Mouse (Mus musculus) stomach, embryonic 15.5 days (tissue): ENCODE data around the gene Txnip. TPM values are rescaled to one million over a fixed set of nuclear protein-coding genes. Genes with fewer than 3 reads are reported as not detected.

Experiments
- ATAC-seq: fragments of 200-750 bp; cut with Nextera tagmentation; 2 replicates; pipeline ENCODE4 v1.8.0; 2017; ENCODE audit warnings: low read depth, moderate number of reproducible peaks, moderate TSS enrichment; ENCODE audit not compliant: insufficient read depth, low FRiP score
- H3K27ac ChIP-seq: fragments of 300-500 bp; sonication (generic); 2 replicates; pipeline ENCODE4 v1.5.1; 2015; ENCODE audit warnings: mild to moderate bottlenecking, inconsistent platforms
- H3K27me3 ChIP-seq: fragments of 300-500 bp; sonication (generic); replicated peaks from 2 replicates; pipeline ENCODE4 v1.6.1; 2015; ENCODE audit warnings: inconsistent platforms
- H3K36me3 ChIP-seq: fragments of 300-500 bp; sonication (generic); 2 replicates; pipeline ENCODE4 v1.6.1; 2015; ENCODE audit warnings: inconsistent platforms
- H3K4me1 ChIP-seq: fragments of 300-500 bp; sonication (generic); 2 replicates; pipeline ENCODE4 v1.6.1; 2015; ENCODE audit warnings: inconsistent platforms
- H3K4me2 ChIP-seq: fragments of 300-500 bp; sonication (generic); 2 replicates; pipeline ENCODE4 v1.6.1; 2015; ENCODE audit warnings: mild to moderate bottlenecking, inconsistent platforms
- H3K4me3 ChIP-seq: fragments of 300-500 bp; sonication (generic); replicated peaks from 2 replicates; pipeline ENCODE4 v1.5.1; 2015; ENCODE audit warnings: inconsistent platforms
- H3K9ac ChIP-seq: fragments of 300-500 bp; sonication (generic); 2 replicates; pipeline ENCODE4 v1.6.1; 2015; ENCODE audit warnings: inconsistent platforms
- H3K9me3 ChIP-seq: fragments of 300-500 bp; sonication (generic); 2 replicates; pipeline ENCODE4 v1.6.1; 2016; ENCODE audit warnings: inconsistent platforms
- WGBS: fragments of 180-500 bp; shearing (Covaris S2); methylation state at CpG from one replicate; pipeline ENCODE4 v1.1.7; 2015; 5-methylcytosine and 5-hydroxymethylcytosine counted together
- polyA plus RNA-seq: library from polyadenylated mRNA; unstranded; fragments of >200 nt; fragmentation: Nextera tagmentation; extraction: Ambion mirVana; gene quantifications from 2 replicates; pipeline ENCODE4 v1.2.1, GENCODE M21; 2015

The Txnip gene
- polyA plus RNA-seq, 1 experiment from 2014 or later: 140 TPM

- H3K4me3 ChIP-seq: no peak overlapping the region
- no peak overlapping the region for H3K9ac ChIP-seq
- no peaks in the 10 kb centered on the region for H3K27me3 ChIP-seq
- no peak overlapping the region for H3K27ac ChIP-seq
- no peaks in the 10 kb centered on the region for H3K36me3 ChIP-seq
- H3K4me1 ChIP-seq: peaks cover 14% of the 10 kb centered on the region
- no peak for ATAC-seq
- no peaks in the 10 kb centered on the region for H3K9me3 ChIP-seq
- H3K4me2 ChIP-seq: no peak overlapping the region
- WGBS: 63% methylated on average over 6 of the region's 6 CpGs
Measured at GRCm38 (mm10) chr3:96581141-96581540, 23.4 kb downstream of the Txnip start.

GRCm38 (mm10) chr3:96581771-96582515, 24.2 kb downstream of the Txnip start:
- no peak overlapping the region for H3K4me2 ChIP-seq
- no peaks in the 10 kb centered on the region for H3K9me3 ChIP-seq
- WGBS: 78% methylated on average over 16 of the region's 16 CpGs
- no peak overlapping the region for H3K4me3 ChIP-seq
- no peak for ATAC-seq
- peaks cover 6% of the 10 kb centered on the region; the same call in 1 of the 2 replicates for H3K4me1 ChIP-seq
- no peak overlapping the region for H3K27ac ChIP-seq
- no peaks in the 10 kb centered on the region for H3K27me3 ChIP-seq
- H3K9ac ChIP-seq: no peak overlapping the region
- no peaks in the 10 kb centered on the region for H3K36me3 ChIP-seq

- Histone ChIP-seq H3K4me2 (no peak overlapping the region), H3K36me3 (no peaks in the 10 kb centered on the region), H3K9me3 (no peaks in the 10 kb centered on the region), H3K9ac (no peak overlapping the region), H3K4me1 (no peaks in the 10 kb centered on the region), H3K27ac (no peak overlapping the region), H3K4me3 (no peak overlapping the region), H3K27me3 (no peaks in the 10 kb centered on the region)
- WGBS: 83% methylated on average over 5 of the region's 5 CpGs
- no peak for ATAC-seq
Measured at GRCm38 (mm10) chr3:96583386-96583785, 25.6 kb downstream of the Txnip start.

- Histone ChIP-seq H3K4me3 (no peak overlapping the region), H3K4me1 (0 out of 2 replicates have a peak, but pooled peaks cover 2% of the 10 kb centered on the region), H3K4me2 (no peak overlapping the region), H3K27ac (no peak overlapping the region), H3K27me3 (no peaks in the 10 kb centered on the region; the same call in 1 of the 2 replicates), H3K9me3 (no peaks in the 10 kb centered on the region), H3K9ac (no peak overlapping the region), H3K36me3 (no peaks in the 10 kb centered on the region)
- no peak for ATAC-seq
- 85% methylated on average over 4 of the region's 4 CpGs for WGBS
Measured at GRCm38 (mm10) chr3:96590657-96591056, 32.9 kb downstream of the Txnip start.

GRCm38 (mm10) chr3:96593374-96593773, 35.6 kb downstream of the Txnip start:
- Histone ChIP-seq H3K36me3 (no peaks in the 10 kb centered on the region), H3K27me3 (peaks cover 4% of the 10 kb centered on the region; the same call in 1 of the 2 replicates), H3K4me3 (peak overlapping the region; percentile 79), H3K9ac (peak overlapping the region; percentile 76), H3K9me3 (no peaks in the 10 kb centered on the region), H3K4me1 (peaks cover 27% of the 10 kb centered on the region), H3K4me2 (peak overlapping the region; percentile 77), H3K27ac (peak overlapping the region; percentile 91)
- ATAC-seq: no peak
- under 1% methylated on average over 10 of the region's 10 CpGs for WGBS

- Histone ChIP-seq H3K36me3 (no peaks in the 10 kb centered on the region), H3K27me3 (peaks cover 10% of the 10 kb centered on the region; the same call in 1 of the 2 replicates), H3K4me1 (peaks cover 30% of the 10 kb centered on the region), H3K27ac (peak within 1 kb of the TSS; percentile 91), H3K9ac (peak within 1 kb of the TSS; percentile 76), H3K4me2 (peak within 1 kb of the TSS; percentile 77), H3K4me3 (peak within 1 kb of the TSS; percentile 79), H3K9me3 (no peaks in the 10 kb centered on the region)
- ATAC-seq: peak; percentile 90
- under 1% methylated on average over 36 of the region's 38 CpGs for WGBS
Measured at GRCm38 (mm10) chr3:96593790-96594560, 36.2 kb downstream of the Txnip start, which contains the start of gene Polr3gl. Polr3gl (minus strand) TSS chr3:96594181.

GRCm38 (mm10) chr3:96594851-96595250, 37.1 kb downstream of the Txnip start:
- no peaks in the 10 kb centered on the region for H3K36me3 ChIP-seq
- H3K27me3 ChIP-seq: peaks cover 10% of the 10 kb centered on the region; the same call in 1 of the 2 replicates
- no peak for ATAC-seq
- peaks cover 33% of the 10 kb centered on the region for H3K4me1 ChIP-seq
- no peak overlapping the region for H3K4me2 ChIP-seq
- no peak overlapping the region for H3K4me3 ChIP-seq
- no peaks in the 10 kb centered on the region for H3K9me3 ChIP-seq
- 82% methylated on average over 5 of the region's 5 CpGs for WGBS
- H3K27ac ChIP-seq: no peak overlapping the region
- no peak overlapping the region for H3K9ac ChIP-seq

- Histone ChIP-seq H3K27ac (peak overlapping the region; percentile 9; the same call in 1 of the 2 replicates), H3K4me2 (peak overlapping the region; percentile 94; the same call in 1 of the 2 replicates), H3K9ac (no peak overlapping the region), H3K9me3 (no peaks in the 10 kb centered on the region), H3K4me3 (0 out of 2 replicates have a peak overlapping the region, but pooled peaks have one; percentile 46), H3K36me3 (no peaks in the 10 kb centered on the region), H3K4me1 (peaks cover 33% of the 10 kb centered on the region), H3K27me3 (peaks cover 10% of the 10 kb centered on the region; the same call in 1 of the 2 replicates)
- 30% methylated on average over 6 of the region's 6 CpGs for WGBS
- no peak for ATAC-seq
Measured at GRCm38 (mm10) chr3:96595661-96596060, 37.9 kb downstream of the Txnip start.

- peak within 1 kb of the TSS; percentile 46 for H3K4me3 ChIP-seq
- H3K36me3 ChIP-seq: no peaks in the 10 kb centered on the region
- H3K4me2 ChIP-seq: peak within 1 kb of the TSS; percentile 94
- H3K9ac ChIP-seq: peak within 1 kb of the TSS; percentile 39; the same call in 1 of the 2 replicates
- no peak for ATAC-seq
- peaks cover 33% of the 10 kb centered on the region for H3K4me1 ChIP-seq
- H3K27ac ChIP-seq: peak within 1 kb of the TSS; percentile 79
- under 1% methylated on average over 22 of the region's 23 CpGs for WGBS
- H3K27me3 ChIP-seq: peaks cover 10% of the 10 kb centered on the region; the same call in 1 of the 2 replicates
- H3K9me3 ChIP-seq: no peaks in the 10 kb centered on the region
Measured at GRCm38 (mm10) chr3:96596228-96596707, 38.5 kb downstream of the Txnip start, which contains the start of gene Ankrd34a. Ankrd34a (plus strand) TSS chr3:96596636.

GRCm38 (mm10) chr3:96596855-96597254, 39.1 kb downstream of the Txnip start:
- Histone ChIP-seq H3K4me1 (peaks cover 33% of the 10 kb centered on the region), H3K4me3 (peak overlapping the region; percentile 46), H3K9me3 (no peaks in the 10 kb centered on the region), H3K9ac (peak overlapping the region; percentile 39; the same call in 1 of the 2 replicates), H3K36me3 (no peaks in the 10 kb centered on the region), H3K27ac (no peak overlapping the region), H3K27me3 (peaks cover 10% of the 10 kb centered on the region; the same call in 1 of the 2 replicates), H3K4me2 (peak overlapping the region; percentile 94)
- WGBS: under 1% methylated on average over 10 of the region's 12 CpGs
- no peak for ATAC-seq

GRCm38 (mm10) chr3:96597435-96597891, 39.7 kb downstream of the Txnip start:
- no peaks in the 10 kb centered on the region for H3K36me3 ChIP-seq
- peak overlapping the region; percentile 46 for H3K4me3 ChIP-seq
- no peak for ATAC-seq
- H3K9ac ChIP-seq: peak overlapping the region; percentile 39; the same call in 1 of the 2 replicates
- peak overlapping the region; percentile 79 for H3K27ac ChIP-seq
- H3K27me3 ChIP-seq: peaks cover 10% of the 10 kb centered on the region; the same call in 1 of the 2 replicates
- peaks cover 33% of the 10 kb centered on the region for H3K4me1 ChIP-seq
- H3K9me3 ChIP-seq: no peaks in the 10 kb centered on the region
- under 1% methylated on average over 40 of the region's 40 CpGs for WGBS
- H3K4me2 ChIP-seq: peak overlapping the region; percentile 94
